Mouse (Mus musculus) CH12.LX (cell line): ENCODE results near the gene Pcgf5. TPM values are rescaled to one million over a fixed set of nuclear protein-coding genes. Genes with fewer than 3 reads are reported as not detected.

ENCODE experiments used
- DNase-seq: peaks from one replicate; pipeline ENCODE4 v3.0.0-alpha.2; 2013; ENCODE audit errors: extremely low read depth
- H3K27ac ChIP-seq: 2 replicates; pipeline ENCODE4 v1.5.1; 2012; ENCODE audit warnings: low read depth, mild to moderate bottlenecking, control low read depth, moderate library complexity; ENCODE audit not compliant: insufficient read depth
- H3K27me3 ChIP-seq: replicated peaks from 2 replicates; pipeline ENCODE3; 2012; ENCODE audit warnings: inconsistent platforms
- H3K36me3 ChIP-seq, 2 experiments: replicated peaks in 1 of 2; 2 replicates each; pipeline versions ENCODE3 to v1.6.1; 2012; ENCODE audit warnings: inconsistent platforms in 1 of 2, low read length in 1 of 2, mild to moderate bottlenecking in 1 of 2, mixed read lengths in 1 of 2, moderate library complexity in 1 of 2; ENCODE audit not compliant: control insufficient read depth in 1 of 2, insufficient read depth in 1 of 2
- H3K4me1 ChIP-seq, 2 experiments: 2 replicates each; pipeline ENCODE4 v1.6.1; 2012; ENCODE audit warnings: inconsistent platforms in 1 of 2, moderate library complexity in 1 of 2; ENCODE audit not compliant: insufficient read depth in 2 of 2, control insufficient read depth in 1 of 2
- H3K4me2 ChIP-seq: 2 replicates; pipeline ENCODE4 v1.6.1; 2012; ENCODE audit warnings: low read depth, mild to moderate bottlenecking, control low read depth; ENCODE audit not compliant: poor library complexity, insufficient read depth, severe bottlenecking
- H3K4me3 ChIP-seq, 3 experiments: fragments of 150-350 bp in 1 of 3; sonication (generic) in 1 of 3; replicated peaks in 1 of 3; 2 replicates each; pipeline versions ENCODE3 to v1.5.1; 2011 to 2012; ENCODE audit warnings: low read depth in 2 of 3, low read length in 2 of 3, mild to moderate bottlenecking in 2 of 3, moderate library complexity in 2 of 3, control low read depth in 1 of 3, improper control_type of control experiment in 1 of 3, inconsistent platforms in 1 of 3, mixed read lengths in 1 of 3; ENCODE audit not compliant: poor library complexity in 1 of 3
- H3K79me2 ChIP-seq: replicated peaks from 2 replicates; pipeline ENCODE4 v1.6.1; 2012; ENCODE audit warnings: mild to moderate bottlenecking, moderate library complexity; ENCODE audit not compliant: control insufficient read depth, poor library complexity, insufficient read depth, severe bottlenecking; ENCODE audit errors: extremely low read depth
- H3K9ac ChIP-seq: 2 replicates; pipeline ENCODE4 v1.6.1; 2012; ENCODE audit warnings: low read depth, mild to moderate bottlenecking, control low read depth, moderate library complexity; ENCODE audit not compliant: insufficient read depth
- H3K9me3 ChIP-seq: replicated peaks from 2 replicates; pipeline ENCODE3; 2012; ENCODE audit warnings: low read length, inconsistent platforms, mixed read lengths
- CHD1 ChIP-seq: IDR thresholded peaks from 2 replicates; pipeline ENCODE4 v1.6.1; 2012; ENCODE audit warnings: low read depth, low read length, improper control_type of control experiment, inconsistent platforms
- CHD2 ChIP-seq: IDR thresholded peaks from 2 replicates; pipeline ENCODE4 v1.6.1; 2011; ENCODE audit warnings: low read length, improper control_type of control experiment
- ELF1 ChIP-seq: IDR thresholded peaks from 2 replicates; pipeline ENCODE4 v1.6.1; 2014; ENCODE audit warnings: low read depth, mild to moderate bottlenecking, inconsistent platforms, low read length, improper control_type of control experiment
- EP300 ChIP-seq: IDR thresholded peaks from 2 replicates; pipeline ENCODE4 v1.6.1; 2011; ENCODE audit warnings: low read length, improper control_type of control experiment
- HCFC1 ChIP-seq: IDR thresholded peaks from 2 replicates; pipeline ENCODE4 v1.6.1; 2012; ENCODE audit warnings: low read depth, mild to moderate bottlenecking, inconsistent platforms, low read length, improper control_type of control experiment
- IRF4 ChIP-seq: IDR thresholded peaks from 2 replicates; pipeline ENCODE4 v1.6.1; 2014; ENCODE audit warnings: low read depth, mild to moderate bottlenecking, inconsistent platforms, low read length, improper control_type of control experiment
- JUND ChIP-seq: conservative IDR thresholded peaks from 2 replicates; pipeline ENCODE4 v1.6.1; 2011; ENCODE audit warnings: low read depth, low read length, improper control_type of control experiment
- MAFK ChIP-seq: IDR thresholded peaks from 2 replicates; pipeline ENCODE4 v1.6.1; 2011; ENCODE audit warnings: low read length, improper control_type of control experiment; ENCODE audit not compliant: insufficient replicate concordance
- MAX ChIP-seq: IDR thresholded peaks from 2 replicates; pipeline ENCODE4 v1.6.1; 2011; ENCODE audit warnings: low read length, improper control_type of control experiment
- MXI1 ChIP-seq: IDR thresholded peaks from 2 replicates; pipeline ENCODE4 v1.6.1; 2011; ENCODE audit warnings: mild to moderate bottlenecking, low read depth, low read length, improper control_type of control experiment
- NRF1 ChIP-seq: IDR thresholded peaks from 2 replicates; pipeline ENCODE4 v1.6.1; 2014; ENCODE audit warnings: low read depth, mild to moderate bottlenecking, inconsistent platforms, low read length, improper control_type of control experiment, moderate library complexity
- POLR2AphosphoS2 ChIP-seq: IDR thresholded peaks from 2 replicates; pipeline ENCODE4 v1.6.1; 2011; ENCODE audit warnings: low read depth, low read length, improper control_type of control experiment
- RAD21 ChIP-seq: IDR thresholded peaks from 2 replicates; pipeline ENCODE4 v1.6.1; 2011; ENCODE audit warnings: low read depth, mild to moderate bottlenecking, low read length, improper control_type of control experiment, moderate library complexity
- RCOR1 ChIP-seq: conservative IDR thresholded peaks from 2 replicates; pipeline ENCODE4 v1.6.1; 2012; ENCODE audit warnings: low read depth, mild to moderate bottlenecking, inconsistent platforms, low read length, improper control_type of control experiment
- SMC3 ChIP-seq: IDR thresholded peaks from 2 replicates; pipeline ENCODE4 v1.6.1; 2011; ENCODE audit warnings: low read depth, low read length, improper control_type of control experiment
- TCF12 ChIP-seq: IDR thresholded peaks from 2 replicates; pipeline ENCODE4 v1.6.1; 2014; ENCODE audit warnings: low read depth, mild to moderate bottlenecking, inconsistent platforms, low read length, improper control_type of control experiment
- USF1 ChIP-seq: IDR thresholded peaks from 2 replicates; pipeline ENCODE4 v1.6.1; 2014; ENCODE audit warnings: low read depth, mild to moderate bottlenecking, inconsistent platforms, low read length, improper control_type of control experiment
- ZMIZ1 ChIP-seq: IDR thresholded peaks from 2 replicates; pipeline ENCODE4 v1.6.1; 2012; ENCODE audit warnings: low read depth, mild to moderate bottlenecking, inconsistent platforms, low read length, improper control_type of control experiment
- ZNF384 ChIP-seq: IDR thresholded peaks from 2 replicates; pipeline ENCODE4 v1.6.1; 2012; ENCODE audit warnings: low read depth, low read length, improper control_type of control experiment, inconsistent platforms
- dilution Hi-C: fragments of 300-500 bp; cut with MboI; formaldehyde crosslinking; loops from 2 replicates; pipeline ENCODE4 v1.14.3; 2020; ENCODE audit warnings: low sequenced_read_pairs; ENCODE audit not compliant: extremely low pct_unique_long_range_greater_than_20kb, extremely low pct_ligation_motif_present
- in situ Hi-C: fragments of 300-500 bp; cut with MboI; formaldehyde crosslinking; loops from 3 replicates; pipeline ENCODE4 v1.14.3; 2019; ENCODE audit warnings: low sequenced_read_pairs, low pct_ligation_motif_present, low pct_unique_long_range_greater_than_20kb, mixed read lengths
- polyA plus RNA-seq: library from polyadenylated mRNA; unstranded; fragments of >175 nt; gene quantifications from 2 replicates; pipeline ENCODE4 v1.2.1, GENCODE M21; 2012; ENCODE audit warnings: low read depth; ENCODE audit not compliant: insufficient read length
- total RNA-seq, 2 experiments: library from RNA; depleted of rRNA; stranded (reverse); fragments of 300-350 nt in 1 of 2; fragments of >200 nt in 1 of 2; gene quantifications; 2 replicates each; pipeline ENCODE4 v1.2.3; 2012 to 2014

The Pcgf5 gene
- total and polyA plus RNA-seq, 3 experiments, result 17.4 to 28.9 (median 20.6) TPM

DNA sequence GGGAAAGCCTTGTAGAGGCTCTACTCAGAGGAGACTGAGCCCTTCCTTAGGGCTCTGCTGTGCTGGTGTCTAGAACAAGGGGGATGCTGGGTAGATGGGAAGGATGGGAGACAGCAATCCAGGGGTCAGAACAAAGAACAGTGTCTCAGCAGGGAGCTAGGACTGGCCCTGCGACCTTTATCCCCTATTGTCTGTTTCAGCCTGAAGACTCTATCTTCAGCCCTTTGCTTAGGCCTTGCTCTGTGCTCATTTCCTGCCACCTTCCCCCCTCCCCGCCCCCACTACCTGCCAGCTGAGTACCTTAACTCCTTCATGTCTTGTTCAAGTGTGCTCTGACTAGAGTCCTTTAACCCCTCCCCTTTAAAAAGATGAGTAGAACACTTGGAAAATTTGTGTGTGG lies 36.3 kb downstream of the Pcgf5 start:
- TF ChIP-seq EP300 (no peak), CHD2 (peak; percentile 57), RAD21 (no peak)
- in situ Hi-C loops, result no loop called here
- dilution Hi-C loops, result no loop called here
- Histone ChIP-seq H3K4me1 (peaks cover 17 to 34% of the 10 kb centered on the region in 2 experiments), H3K27me3 (no peaks in the 10 kb centered on the region), H3K79me2 (no peaks in the 10 kb centered on the region), H3K4me2 (no peak overlapping the region), H3K36me3 (no peaks in the 10 kb centered on the region), H3K9ac (no peak overlapping the region), H3K27ac (no peak overlapping the region), H3K4me3 (no peak overlapping the region), H3K9me3 (peaks cover 3% of the 10 kb centered on the region)
- DNase-seq, result no peak

DNA sequence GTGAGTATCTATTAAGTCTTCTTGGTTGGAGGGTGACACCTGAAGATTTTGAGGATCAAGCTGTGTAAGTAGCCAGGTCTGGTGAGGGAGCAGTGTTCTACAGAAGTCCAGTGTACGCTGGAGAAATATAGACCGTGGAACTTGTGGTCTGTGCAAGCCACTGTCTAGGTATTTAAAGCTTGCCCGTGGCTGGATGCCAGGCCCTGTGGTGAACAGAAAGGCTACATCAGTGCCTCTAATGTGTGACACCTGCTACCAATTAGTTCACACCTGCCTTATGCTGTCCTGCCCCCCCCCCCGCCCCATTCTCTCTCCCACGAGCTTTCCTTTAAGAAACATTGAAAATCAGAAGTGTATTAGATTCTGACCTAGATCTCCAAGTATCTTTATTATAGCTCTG lies 40.4 kb downstream of the Pcgf5 start:
- H3K36me3 ChIP-seq, result no peaks in the 10 kb centered on the region
- no peaks in the 10 kb centered on the region for H3K27me3 ChIP-seq
- H3K9ac ChIP-seq, result no peak overlapping the region
- in situ Hi-C loops, result no loop called here
- TF ChIP-seq CHD1 (no peak), ELF1 (no peak), CHD2 (no peak), HCFC1 (no peak), MAFK (no peak), TCF12 (no peak), ZMIZ1 (no peak), MAX (no peak), NRF1 (no peak), ZNF384 (no peak), MXI1 (no peak), JUND (no peak), POLR2AphosphoS2 (no peak), RCOR1 (no peak), USF1 (no peak), SMC3 (no peak), IRF4 (no peak)
- TF ChIP-seq, all 38 proteins: peak for 0
- Histone ChIP-seq H3K9me3 (no peaks in the 10 kb centered on the region), H3K4me3 (no peak overlapping the region), H3K27ac (no peak overlapping the region), H3K4me1 (peaks cover 11 to 23% of the 10 kb centered on the region in 2 experiments), H3K79me2 (no peaks in the 10 kb centered on the region), H3K4me2 (no peak overlapping the region)
- no peak for DNase-seq
- dilution Hi-C loops, result no loop called here
